Mouse (Mus musculus): ENCODE measurements at regions not wholly inside any gene's neighbourhood (a gene's known extent, or its start where the extent isn't known, plus 50 kb on each side); places are given as distances from the start of the nearest gene placed in this dataset.

DNA sequence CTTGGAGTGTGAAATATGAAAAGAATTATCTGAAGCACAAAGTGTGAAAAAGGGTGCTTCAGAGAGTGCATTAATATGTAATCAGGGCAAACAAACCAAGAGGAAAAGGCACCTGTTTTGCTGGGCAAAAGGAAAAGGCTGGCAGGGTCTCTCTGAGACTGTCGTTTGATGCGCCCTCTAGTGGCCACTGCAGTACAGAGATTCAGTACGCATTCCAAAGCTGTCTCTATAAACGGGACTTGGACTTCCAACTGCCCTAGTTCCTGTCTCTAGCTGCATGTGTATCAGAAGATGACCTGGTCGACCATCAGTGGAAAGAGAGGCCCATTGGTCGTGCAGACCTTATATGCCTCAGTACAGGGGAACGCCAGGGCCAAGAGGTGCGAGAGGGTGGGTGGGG is 58.7 kb upstream of the D16Ertd472e start:
- DNase-seq (ENCODE audit: low spot score in 2 of 2), result peak in 1 of 2 experiments; percentile 62

GRCm38 (mm10) chr16:78631797-78632196 is 55.3 kb upstream of the D16Ertd472e start:
- DNase-seq (ENCODE audit: low spot score in 2 of 2), result no peak

GRCm38 (mm10) chr16:78626803-78627202 is 50.3 kb upstream of the D16Ertd472e start:
- DNase-seq (ENCODE audit: low spot score in 2 of 2), result no peak

Measured in frontal cortex, postnatal 14 days (tissue).